Mouse (Mus musculus) frontal cortex, adult (tissue): ENCODE measurements around the gene Olfr206.
"Not testable (repeated sequence)": the region's sequence is repeated elsewhere in the genome, so short reads cannot be mapped to it uniquely, and the experiment has no call there.

Experiments
- ATAC-seq: cut with Nextera tagmentation; 2 replicates; pipeline ENCODE4 v1.9.2; 2017; ENCODE audit warnings: mild to moderate bottlenecking, moderate library complexity, mixed read lengths; ENCODE audit not compliant: low TSS enrichment

Olfr206 gene

DNA sequence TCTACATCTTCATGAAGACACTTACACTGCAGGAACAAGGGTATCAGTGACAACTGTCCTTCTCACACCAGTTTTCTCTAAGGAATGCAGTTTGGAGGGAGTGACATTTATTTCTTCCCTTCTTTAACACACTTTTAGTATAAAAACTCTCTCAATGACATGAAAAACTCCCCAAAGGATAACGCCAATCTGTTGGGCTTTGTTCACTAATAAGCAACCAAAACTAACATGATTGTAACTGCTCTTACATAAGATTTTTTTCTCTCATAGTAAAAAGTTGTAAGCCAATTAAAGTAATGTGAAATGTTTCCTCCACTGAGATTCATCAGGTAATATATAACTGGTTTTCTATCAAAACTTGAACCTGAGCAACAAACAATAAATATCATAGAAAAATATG is at the start of gene Olfr206:
Olfr206 (minus strand) TSS at position 101 of the 400 bp plus-strand sequence.
- ATAC-seq = no peak

DNA sequence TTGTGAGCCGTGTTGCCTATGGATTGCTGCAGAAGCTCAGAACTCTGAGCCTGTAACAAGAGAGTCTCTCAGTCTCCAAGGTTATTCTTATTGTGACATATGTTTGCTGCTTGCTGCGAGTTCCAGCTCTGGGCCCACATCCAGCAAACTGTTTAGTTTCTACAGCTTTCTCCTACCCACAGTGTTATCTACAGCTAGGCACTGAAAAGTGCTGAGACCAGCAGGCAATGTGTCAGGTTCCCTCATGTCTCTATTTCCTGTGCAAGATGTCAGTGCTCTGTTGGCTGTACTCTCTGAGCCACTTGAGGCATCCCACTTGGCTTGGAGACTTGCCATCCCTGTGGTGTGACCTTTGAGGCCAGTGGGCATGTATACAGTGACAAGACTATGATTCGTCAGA is 44.3 kb upstream of the Olfr206 start:
- ATAC-seq = peak; percentile 99

DNA sequence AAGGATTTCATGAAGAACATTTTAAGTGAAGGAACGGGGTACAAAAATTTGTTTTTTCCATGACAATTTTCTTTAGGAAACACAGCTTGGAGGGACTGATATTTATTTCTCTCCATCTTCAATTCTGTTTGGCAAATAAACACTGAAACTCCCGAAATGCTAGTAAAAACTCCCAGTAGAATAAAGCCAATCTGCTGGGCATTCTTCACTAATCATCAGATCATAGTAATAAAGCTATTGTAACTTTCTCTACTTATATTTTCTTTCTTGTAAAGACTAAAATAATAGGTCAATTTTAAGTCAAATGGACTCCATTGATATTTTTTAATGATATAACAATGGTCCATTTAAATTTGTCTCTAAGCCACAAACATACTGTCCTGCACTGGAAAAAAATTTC is 14.8 kb upstream of the Olfr206 start, which contains the start of gene Olfr209:
Olfr209 (minus strand) TSS at position 101 of the 400 bp plus-strand sequence.
- ATAC-seq = no peak

DNA sequence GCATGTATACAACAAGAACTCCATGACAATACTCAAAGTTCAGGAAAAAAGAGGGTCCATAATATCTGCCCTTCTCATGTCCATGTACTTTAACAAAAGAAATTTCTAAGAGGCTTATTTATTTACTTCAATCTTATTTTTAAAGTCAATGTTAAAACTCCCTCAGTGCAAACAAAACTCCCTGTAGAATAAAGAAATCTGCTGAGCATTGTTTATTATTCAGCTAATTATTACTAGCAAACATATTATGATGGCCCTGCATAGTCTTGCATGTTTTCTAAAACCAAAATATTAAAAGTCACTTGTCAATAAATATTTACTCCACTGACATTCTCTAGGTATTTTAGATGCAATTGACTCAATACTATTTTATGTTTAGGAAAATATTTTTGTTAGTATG is 18.0 kb downstream of the Olfr206 start, which contains the start of gene Olfr205:
Olfr205 (minus strand) TSS at position 101 of the 400 bp plus-strand sequence.
- ATAC-seq = no peak

DNA sequence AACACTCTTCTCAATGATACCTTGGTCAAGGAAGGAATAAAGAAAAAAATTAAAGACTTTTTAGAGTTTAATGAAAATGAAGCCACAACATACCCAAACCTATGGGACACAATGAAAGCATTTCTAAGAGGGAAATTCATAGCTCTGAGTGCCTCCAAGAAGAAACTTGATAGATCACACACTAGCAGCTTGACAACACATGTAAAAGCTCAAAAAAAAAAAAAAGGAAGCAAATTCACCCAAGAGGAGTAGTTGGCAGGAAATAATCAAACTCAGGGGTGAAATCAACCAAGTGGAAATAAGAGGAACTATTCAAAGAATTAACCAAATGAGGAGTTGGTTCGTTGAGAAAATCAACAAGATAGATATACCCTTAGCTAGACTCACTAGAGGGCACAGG is 25.8 kb downstream of the Olfr206 start:
- ATAC-seq = not testable (repeated sequence)

DNA sequence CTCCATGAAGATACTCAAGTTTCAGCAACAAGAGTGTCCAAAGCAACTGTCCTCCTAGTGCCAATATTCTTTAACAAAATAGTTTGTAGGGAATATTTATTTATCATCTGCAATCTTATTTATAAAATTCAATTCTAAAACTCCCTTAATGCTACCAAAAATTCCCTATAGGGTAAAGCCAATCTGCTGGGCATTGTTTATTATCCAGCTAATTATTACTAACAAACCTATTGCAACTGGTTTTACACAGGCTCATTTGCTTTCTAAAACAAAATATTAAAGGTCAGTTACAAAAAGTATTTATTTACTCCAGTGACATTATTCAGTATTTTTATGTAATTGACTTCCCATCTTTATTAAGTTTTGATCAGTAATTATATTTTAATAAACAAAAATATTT is 30.9 kb downstream of the Olfr206 start, which contains the start of gene Olfr204:
Olfr204 (minus strand) TSS at position 101 of the 400 bp plus-strand sequence.
- ATAC-seq = no peak

DNA sequence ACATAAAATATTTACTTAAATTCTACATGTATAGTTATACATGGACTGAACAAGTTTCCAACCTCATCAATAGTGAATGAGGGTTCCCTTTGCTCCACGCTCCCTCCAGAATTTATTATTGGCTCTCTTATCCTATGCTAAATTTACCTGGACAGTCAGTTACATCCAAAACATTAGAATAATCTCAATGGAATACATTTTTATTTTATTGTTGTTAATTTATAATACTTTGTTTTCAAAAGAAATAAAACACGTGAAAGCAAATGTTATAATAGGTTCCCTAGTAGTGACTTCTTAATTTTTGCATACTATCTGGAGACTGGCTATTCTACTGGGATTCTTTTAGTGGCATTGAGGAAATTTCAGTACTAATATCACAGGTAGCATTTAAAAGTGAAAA is 50.5 kb downstream of the Olfr206 start, which contains the start of gene Olfr203:
Olfr203 (plus strand) TSS at position 301 of the 400 bp plus-strand sequence.
- no peak for ATAC-seq
